Mouse (Mus musculus) intestine, embryonic 15.5 days (tissue): ENCODE measurements around the gene Vstm2l. TPM values are rescaled to one million over a fixed set of nuclear protein-coding genes. Genes with fewer than 3 reads are reported as not detected.

Experiments used
- ATAC-seq: fragments of 200-750 bp; cut with Nextera tagmentation; 2 replicates; pipeline ENCODE4 v1.8.0; 2017; ENCODE audit warnings: moderate TSS enrichment, moderate library complexity
- H3K27ac ChIP-seq: fragments of 300-500 bp; sonication (generic); 2 replicates; pipeline ENCODE4 v1.5.1; 2015; ENCODE audit warnings: mild to moderate bottlenecking, inconsistent platforms
- H3K27me3 ChIP-seq: fragments of 300-500 bp; sonication (generic); replicated peaks from 2 replicates; pipeline ENCODE4 v1.6.1; 2015; ENCODE audit warnings: inconsistent platforms
- H3K36me3 ChIP-seq: fragments of 300-500 bp; sonication (generic); 2 replicates; pipeline ENCODE4 v1.6.1; 2015; ENCODE audit warnings: inconsistent platforms
- H3K4me1 ChIP-seq: fragments of 300-500 bp; sonication (generic); replicated peaks from 2 replicates; pipeline ENCODE4 v1.6.1; 2015; ENCODE audit warnings: inconsistent platforms
- H3K4me2 ChIP-seq: fragments of 300-500 bp; sonication (generic); replicated peaks from 2 replicates; pipeline ENCODE4 v1.6.1; 2015; ENCODE audit warnings: mild to moderate bottlenecking, inconsistent platforms
- H3K4me3 ChIP-seq: fragments of 300-500 bp; sonication (generic); replicated peaks from 2 replicates; pipeline ENCODE4 v1.5.1; 2015; ENCODE audit warnings: inconsistent platforms
- H3K9ac ChIP-seq: fragments of 300-500 bp; sonication (generic); 2 replicates; pipeline ENCODE4 v1.6.1; 2015; ENCODE audit warnings: inconsistent platforms
- H3K9me3 ChIP-seq: fragments of 300-500 bp; sonication (generic); 2 replicates; pipeline ENCODE4 v1.6.1; 2016; ENCODE audit warnings: inconsistent platforms
- WGBS: fragments of 180-500 bp; shearing (Covaris S2); methylation state at CpG from one replicate; pipeline ENCODE4 v1.1.7; 2015; 5-methylcytosine and 5-hydroxymethylcytosine counted together
- polyA plus RNA-seq: library from polyadenylated mRNA; unstranded; fragments of >200 nt; fragmentation: Nextera tagmentation; extraction: Ambion mirVana; gene quantifications from 2 replicates; pipeline ENCODE4 v1.2.1, GENCODE M21; 2015

Vstm2l gene
- polyA plus RNA-seq, 1 experiment from 2014 or later: 0.68 TPM

- Histone ChIP-seq H3K9ac (no peak overlapping the region), H3K27me3 (peaks cover 16% of the 10 kb centered on the region), H3K36me3 (no peaks in the 10 kb centered on the region), H3K4me3 (no peak overlapping the region), H3K4me1 (peaks cover 3% of the 10 kb centered on the region), H3K9me3 (no peaks in the 10 kb centered on the region), H3K27ac (no peak overlapping the region), H3K4me2 (0 out of 2 replicates have a peak overlapping the region, but pooled peaks have one; percentile 19)
- ATAC-seq: peak; percentile 85
- WGBS: 58% methylated on average over 11 of the region's 11 CpGs
Observed at GRCm38 (mm10) chr2:157935444-157936171, 21.2 kb downstream of the Vstm2l start.

- no peaks in the 10 kb centered on the region for H3K9me3 ChIP-seq
- H3K4me2 ChIP-seq: no peak overlapping the region
- peaks cover 11% of the 10 kb centered on the region for H3K4me1 ChIP-seq
- H3K4me3 ChIP-seq: no peak overlapping the region
- peaks cover 26% of the 10 kb centered on the region for H3K27me3 ChIP-seq
- WGBS: 80% methylated on average over 4 of the region's 4 CpGs
- no peak overlapping the region for H3K27ac ChIP-seq
- ATAC-seq: no peak
- H3K9ac ChIP-seq: no peak overlapping the region
- no peaks in the 10 kb centered on the region for H3K36me3 ChIP-seq
Observed at GRCm38 (mm10) chr2:157936676-157937075, 22.2 kb downstream of the Vstm2l start.

DNA sequence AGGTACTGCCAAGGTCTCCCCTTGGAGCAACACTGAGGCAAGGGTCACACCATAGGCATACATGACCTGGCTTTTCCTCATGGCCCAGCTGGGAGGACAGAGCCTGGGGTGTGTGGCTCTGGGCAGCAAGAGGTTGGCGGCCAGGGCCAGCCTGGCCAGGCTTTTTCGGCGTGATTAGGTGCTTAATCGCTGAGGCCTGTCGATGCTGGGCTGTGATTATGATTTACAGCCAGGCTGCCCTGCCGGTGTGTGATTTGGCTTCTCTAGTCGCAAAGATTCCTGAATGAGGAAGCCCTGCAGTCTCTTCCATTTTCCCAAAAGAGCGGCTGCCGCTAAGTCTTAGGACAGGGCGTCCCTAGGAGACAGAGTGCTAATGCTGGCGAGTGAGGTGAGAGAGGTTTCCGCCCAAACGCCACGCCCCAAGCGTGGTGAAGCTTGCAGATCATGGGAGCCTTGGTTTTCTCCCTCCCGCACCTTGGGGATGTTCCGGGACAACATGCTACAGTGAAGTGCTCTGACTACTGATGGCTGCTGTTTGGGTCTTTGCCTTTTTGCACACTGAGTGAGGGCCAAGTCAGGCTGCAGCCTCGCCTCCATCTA lies 26.2 kb downstream of the Vstm2l start:
- H3K4me3 ChIP-seq: peak overlapping the region; percentile 14; the same call in 1 of the 2 replicates
- no peaks in the 10 kb centered on the region for H3K36me3 ChIP-seq
- WGBS: 8% methylated on average over 18 of the region's 18 CpGs
- H3K27me3 ChIP-seq: peaks cover 31% of the 10 kb centered on the region
- no peak overlapping the region for H3K9ac ChIP-seq
- peaks cover 24% of the 10 kb centered on the region for H3K4me1 ChIP-seq
- no peak overlapping the region for H3K27ac ChIP-seq
- H3K9me3 ChIP-seq: no peaks in the 10 kb centered on the region
- H3K4me2 ChIP-seq: peak overlapping the region; percentile 43
- no peak for ATAC-seq

GRCm38 (mm10) chr2:157943514-157944155 lies 29.2 kb downstream of the Vstm2l start:
- Histone ChIP-seq H3K4me2 (peak overlapping the region; percentile 99), H3K27me3 (peaks cover 31% of the 10 kb centered on the region), H3K9ac (peak overlapping the region; percentile 64), H3K4me1 (peaks cover 24% of the 10 kb centered on the region), H3K36me3 (no peaks in the 10 kb centered on the region), H3K27ac (peak overlapping the region; percentile 60; the same call in 1 of the 2 replicates), H3K9me3 (no peaks in the 10 kb centered on the region), H3K4me3 (peak overlapping the region; percentile 56)
- ATAC-seq: peak; percentile 80
- 1% methylated on average over 45 of the region's 47 CpGs for WGBS

- Histone ChIP-seq H3K4me3 (peak overlapping the region; percentile 56), H3K27me3 (peaks cover 27% of the 10 kb centered on the region), H3K4me2 (peak overlapping the region; percentile 99), H3K4me1 (peaks cover 24% of the 10 kb centered on the region), H3K36me3 (no peaks in the 10 kb centered on the region), H3K9me3 (no peaks in the 10 kb centered on the region), H3K27ac (no peak overlapping the region), H3K9ac (peak overlapping the region; percentile 64)
- peak; percentile 2; the same call in 1 of the 2 replicates for ATAC-seq
- 12% methylated on average over 31 of the region's 37 CpGs for WGBS
Observed at GRCm38 (mm10) chr2:157944156-157944893, 29.9 kb downstream of the Vstm2l start.

- Histone ChIP-seq H3K27me3 (no peaks in the 10 kb centered on the region), H3K4me1 (no peaks in the 10 kb centered on the region), H3K27ac (no peak overlapping the region), H3K4me3 (no peak overlapping the region), H3K4me2 (no peak overlapping the region), H3K9ac (no peak overlapping the region), H3K9me3 (no peaks in the 10 kb centered on the region), H3K36me3 (no peaks in the 10 kb centered on the region)
- WGBS: 56% methylated on average over 5 of the region's 5 CpGs
- no peak for ATAC-seq
Observed at GRCm38 (mm10) chr2:157953978-157954377, 39.5 kb downstream of the Vstm2l start.

- WGBS: 10% methylated on average over 2 of the region's 2 CpGs
- H3K9me3 ChIP-seq: no peaks in the 10 kb centered on the region
- H3K4me2 ChIP-seq: no peak overlapping the region
- no peaks in the 10 kb centered on the region for H3K27me3 ChIP-seq
- no peak overlapping the region for H3K4me3 ChIP-seq
- no peak overlapping the region for H3K27ac ChIP-seq
- no peaks in the 10 kb centered on the region for H3K4me1 ChIP-seq
- no peak for ATAC-seq
- no peaks in the 10 kb centered on the region for H3K36me3 ChIP-seq
- H3K9ac ChIP-seq: no peak overlapping the region
Observed at GRCm38 (mm10) chr2:157957707-157958108, 43.3 kb downstream of the Vstm2l start.

DNA sequence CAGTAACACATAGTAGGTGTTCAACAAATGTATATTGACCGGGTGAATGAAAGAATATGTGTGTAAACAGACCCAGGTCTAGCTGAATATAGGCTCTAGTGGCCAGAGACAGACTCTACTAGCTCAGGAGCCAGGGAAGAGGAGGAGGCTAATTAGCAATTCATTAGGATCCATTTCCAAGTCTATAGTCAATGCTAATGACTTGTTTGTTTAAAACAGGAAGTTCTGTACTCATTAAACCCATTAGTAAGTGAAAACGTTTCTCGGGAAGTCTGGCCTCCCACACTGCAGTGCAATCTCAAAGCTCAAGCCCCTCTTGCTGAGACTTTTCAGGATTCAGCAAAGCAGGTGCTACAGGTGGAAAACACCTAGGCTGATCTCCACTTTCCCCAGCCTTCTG lies 53.4 kb downstream of the Vstm2l start:
- H3K4me1 ChIP-seq: no peaks in the 10 kb centered on the region
- no peak overlapping the region for H3K4me2 ChIP-seq
- no peaks in the 10 kb centered on the region for H3K27me3 ChIP-seq
- H3K9me3 ChIP-seq: no peaks in the 10 kb centered on the region
- H3K27ac ChIP-seq: no peak overlapping the region
- H3K4me3 ChIP-seq: no peak overlapping the region
- H3K36me3 ChIP-seq: no peaks in the 10 kb centered on the region
- no peak overlapping the region for H3K9ac ChIP-seq
- WGBS: 12% methylated on average over 3 of the region's 3 CpGs
- no peak for ATAC-seq

- H3K4me1 ChIP-seq: peaks cover 7% of the 10 kb centered on the region
- no peak for ATAC-seq
- no peak overlapping the region for H3K4me3 ChIP-seq
- H3K27me3 ChIP-seq: no peaks in the 10 kb centered on the region
- H3K4me2 ChIP-seq: no peak overlapping the region
- H3K36me3 ChIP-seq: no peaks in the 10 kb centered on the region
- no peak overlapping the region for H3K27ac ChIP-seq
- no peak overlapping the region for H3K9ac ChIP-seq
- WGBS: 53% methylated on average over 6 of the region's 6 CpGs
- H3K9me3 ChIP-seq: no peaks in the 10 kb centered on the region
Observed at GRCm38 (mm10) chr2:157970124-157970523, 55.7 kb downstream of the Vstm2l start.

DNA sequence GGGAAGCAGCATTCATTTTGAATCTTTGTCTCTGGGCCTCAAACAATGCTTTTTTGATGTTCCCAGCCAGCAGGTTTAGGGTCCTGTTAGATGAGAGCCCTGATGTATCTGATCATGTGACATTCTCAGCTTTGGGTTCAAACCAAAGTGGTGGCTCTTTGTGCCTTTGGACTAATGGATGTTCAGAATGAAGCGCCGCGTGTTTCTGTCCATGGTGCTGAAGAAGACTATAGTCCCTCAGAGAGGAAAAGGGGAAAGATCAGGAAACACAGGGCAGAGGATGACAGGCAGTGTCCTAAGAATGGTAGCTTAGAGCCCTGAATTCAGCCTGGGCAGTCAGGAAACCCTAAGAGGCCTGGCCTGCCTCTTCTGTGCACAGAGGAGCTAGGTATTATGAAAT lies 56.2 kb downstream of the Vstm2l start:
- Histone ChIP-seq H3K27ac (no peak overlapping the region), H3K4me1 (peaks cover 11% of the 10 kb centered on the region), H3K9ac (no peak overlapping the region), H3K9me3 (no peaks in the 10 kb centered on the region), H3K4me2 (no peak overlapping the region), H3K27me3 (no peaks in the 10 kb centered on the region; the same call in 1 of the 2 replicates), H3K36me3 (no peaks in the 10 kb centered on the region), H3K4me3 (no peak overlapping the region)
- no peak for ATAC-seq
- WGBS: 0% methylated on average over 3 of the region's 3 CpGs

- 4% methylated on average over 23 of the region's 23 CpGs for WGBS
- H3K9me3 ChIP-seq: no peaks in the 10 kb centered on the region
- H3K4me3 ChIP-seq: no peak overlapping the region
- peaks cover 12% of the 10 kb centered on the region for H3K4me1 ChIP-seq
- ATAC-seq: no peak
- no peaks in the 10 kb centered on the region; the same call in 1 of the 2 replicates for H3K27me3 ChIP-seq
- H3K36me3 ChIP-seq: no peaks in the 10 kb centered on the region
- 0 out of 2 replicates have a peak overlapping the region, but pooled peaks have one; percentile 17 for H3K4me2 ChIP-seq
- H3K27ac ChIP-seq: no peak overlapping the region
- H3K9ac ChIP-seq: 0 out of 2 replicates have a peak overlapping the region, but pooled peaks have one; percentile 8
Observed at GRCm38 (mm10) chr2:157974604-157975501, 60.4 kb downstream of the Vstm2l start.
